Mouse (Mus musculus) fibroblast of lung, adult 2 months (primary cell): ENCODE results near the gene Wdr48.

Experiments
- DNase-seq: peaks from one replicate; pipeline ENCODE4 v3.0.0-alpha.2; 2011; ENCODE audit warnings: low read depth

Wdr48 gene

GRCm38 (mm10) chr9:119894339-119895009 is at the start of gene Wdr48:
Wdr48 (plus strand) TSS chr9:119894878.
- DNase-seq, result peak; percentile 92

- no peak for DNase-seq
Observed at GRCm38 (mm10) chr9:119847187-119847586, 47.5 kb upstream of the Wdr48 start.

GRCm38 (mm10) chr9:119848671-119849070 is 46.0 kb upstream of the Wdr48 start:
- no peak for DNase-seq

GRCm38 (mm10) chr9:119849214-119849613 is 45.5 kb upstream of the Wdr48 start:
- DNase-seq, result no peak

- no peak for DNase-seq
Observed at GRCm38 (mm10) chr9:119852347-119853030, 42.2 kb upstream of the Wdr48 start.

- no peak for DNase-seq
Observed at GRCm38 (mm10) chr9:119853071-119853846, 41.4 kb upstream of the Wdr48 start.

GRCm38 (mm10) chr9:119854170-119854569 is 40.5 kb upstream of the Wdr48 start:
- DNase-seq, result no peak

GRCm38 (mm10) chr9:119887144-119887901 is 7.4 kb upstream of the Wdr48 start:
- DNase-seq, result no peak

GRCm38 (mm10) chr9:119888843-119889246 is 5.8 kb upstream of the Wdr48 start:
- DNase-seq, result no peak

- no peak for DNase-seq
Observed at GRCm38 (mm10) chr9:119889446-119889845, 5.2 kb upstream of the Wdr48 start.

- no peak for DNase-seq
Observed at GRCm38 (mm10) chr9:119890692-119891091, 4.0 kb upstream of the Wdr48 start.

- no peak for DNase-seq
Observed at GRCm38 (mm10) chr9:119893881-119894280, 797 bp upstream of the Wdr48 start.

GRCm38 (mm10) chr9:119895040-119895721 is 503 bp downstream of the Wdr48 start:
- no peak for DNase-seq

GRCm38 (mm10) chr9:119899446-119899845 is 4.8 kb downstream of the Wdr48 start:
- no peak for DNase-seq

- no peak for DNase-seq
Observed at GRCm38 (mm10) chr9:119902410-119903151, 7.9 kb downstream of the Wdr48 start.

- DNase-seq, result no peak
Observed at GRCm38 (mm10) chr9:119908708-119909107, 14.0 kb downstream of the Wdr48 start.

GRCm38 (mm10) chr9:119909931-119910330 is 15.3 kb downstream of the Wdr48 start:
- DNase-seq, result no peak

- no peak for DNase-seq
Observed at GRCm38 (mm10) chr9:119913087-119913838, 18.6 kb downstream of the Wdr48 start.

- no peak for DNase-seq
Observed at GRCm38 (mm10) chr9:119919858-119920257, 25.2 kb downstream of the Wdr48 start.

- no peak for DNase-seq
Observed at GRCm38 (mm10) chr9:119923462-119923861, 28.8 kb downstream of the Wdr48 start.
